Mouse (Mus musculus) CD4-positive, CD25-positive, alpha-beta regulatory T cell, adult 2 months (primary cell): ENCODE data around the gene Fubp1.
A peak's percentile ranks its signal among the peaks of the same experiment; 100 is the strongest.

Experiments
- DNase-seq: peaks from one replicate; pipeline ENCODE4 v3.0.0-alpha.2; 2012; ENCODE audit warnings: low read depth, low spot score

Fubp1 gene

GRCm38 (mm10) chr3:152193177-152193576, 17.0 kb upstream of the Fubp1 start:
- no peak for DNase-seq

DNA sequence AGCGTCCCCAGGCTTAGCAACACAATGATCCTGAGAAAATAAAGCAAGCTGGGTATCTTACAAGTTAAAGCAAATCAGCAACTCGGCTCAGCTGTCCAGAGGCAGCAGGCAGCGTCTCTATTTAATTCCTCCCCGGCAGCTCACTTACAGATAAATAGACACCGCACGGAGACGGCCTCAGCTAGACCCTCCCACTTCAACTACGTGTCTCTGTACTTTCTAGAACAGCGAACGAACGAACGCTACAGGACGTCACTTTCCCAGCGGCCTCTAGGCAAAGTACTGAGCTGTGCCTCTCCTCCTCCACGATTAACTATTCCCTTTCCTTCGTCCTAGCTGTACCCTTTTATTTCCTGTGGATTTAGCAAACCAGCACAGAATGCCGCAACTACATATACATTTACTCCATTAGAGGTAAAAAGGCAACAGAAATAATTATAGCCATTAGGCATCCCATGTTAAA, 16.6 kb upstream of the Fubp1 start:
- DNase-seq: peak; percentile 93

GRCm38 (mm10) chr3:152197246-152197645, 13.0 kb upstream of the Fubp1 start:
- DNase-seq: peak; percentile 39

GRCm38 (mm10) chr3:152199125-152199524, 11.1 kb upstream of the Fubp1 start:
- no peak for DNase-seq

- DNase-seq: no peak
Observed at GRCm38 (mm10) chr3:152201181-152201580, 9.0 kb upstream of the Fubp1 start.

DNA sequence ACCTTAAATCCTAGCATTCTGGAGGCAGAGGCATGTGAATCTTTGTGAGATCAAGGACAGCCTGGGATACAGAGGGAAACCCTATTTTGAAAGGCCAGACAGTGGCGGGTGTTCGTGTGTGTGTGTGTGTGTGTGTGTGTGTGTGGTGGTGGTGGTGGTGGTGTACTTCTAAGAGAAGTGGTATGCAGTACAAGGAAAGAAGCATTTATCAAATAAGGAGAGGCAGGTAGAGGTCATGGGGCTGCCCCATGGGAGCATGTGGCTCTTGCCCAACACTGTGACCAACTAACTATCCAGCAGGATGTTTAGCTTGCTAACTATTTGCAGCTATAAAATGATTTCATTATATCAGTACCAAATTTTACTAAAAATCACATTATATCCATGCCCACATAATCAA, 8.6 kb upstream of the Fubp1 start:
- no peak for DNase-seq

DNA sequence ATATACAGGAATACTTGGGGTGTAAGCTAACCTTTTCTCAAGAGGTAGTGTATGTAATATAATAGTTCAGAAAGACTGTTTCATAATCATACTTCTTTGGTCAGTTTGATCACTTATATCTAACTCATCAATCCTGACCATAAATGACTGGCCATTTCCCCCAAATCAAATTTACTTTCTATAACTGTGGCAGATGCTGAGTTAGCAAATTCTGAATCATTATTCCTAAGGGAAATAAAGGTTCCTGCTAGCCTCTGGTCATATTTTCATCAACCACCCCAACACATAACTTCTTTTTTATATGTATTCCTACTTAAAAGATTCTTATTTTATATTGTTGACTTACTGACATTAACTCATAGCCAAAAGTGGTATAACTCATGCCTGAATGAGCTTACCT, 7.3 kb upstream of the Fubp1 start:
- no peak for DNase-seq

DNA sequence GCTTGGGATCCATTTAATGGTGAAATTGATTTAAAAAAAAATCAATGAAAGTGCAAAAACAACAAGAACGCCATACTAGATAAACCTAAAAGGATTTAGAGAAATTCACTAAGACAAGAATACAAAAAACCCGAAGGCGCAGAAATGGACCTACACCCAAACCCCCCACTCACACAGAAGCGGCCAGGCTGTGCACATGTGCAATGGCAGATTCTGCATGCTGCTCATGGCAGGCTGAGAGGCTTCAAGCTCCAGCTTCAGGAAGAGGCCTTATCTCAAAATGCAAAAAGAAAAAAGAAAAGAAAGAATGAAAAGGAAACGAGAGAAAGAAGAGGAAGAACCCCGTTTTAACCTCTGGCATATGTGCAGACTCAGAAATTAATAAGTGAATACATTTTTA, 6.8 kb upstream of the Fubp1 start:
- no peak for DNase-seq

GRCm38 (mm10) chr3:152203996-152204395, 6.2 kb upstream of the Fubp1 start:
- DNase-seq: no peak

- peak; percentile 27 for DNase-seq
Observed at GRCm38 (mm10) chr3:152204577-152204976, 5.6 kb upstream of the Fubp1 start.

DNA sequence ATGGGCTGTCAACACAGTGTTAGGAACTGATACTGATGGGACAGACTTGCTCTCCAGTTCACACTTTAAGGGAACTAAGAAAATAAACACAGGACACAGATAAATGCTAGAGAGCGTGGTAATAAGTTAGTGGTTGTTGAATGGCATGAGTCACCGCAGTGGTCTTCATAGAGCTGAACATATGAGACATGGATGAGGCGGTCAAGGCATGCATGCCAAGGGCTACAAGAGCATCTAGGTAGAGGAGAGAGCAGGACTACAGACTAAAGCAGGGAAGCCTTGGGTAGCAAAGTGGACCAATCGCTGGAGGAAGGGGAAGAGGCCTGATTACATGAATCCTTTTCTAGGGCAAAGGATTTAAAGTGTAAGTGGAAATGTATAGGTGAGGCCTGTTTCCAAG, 3.1 kb upstream of the Fubp1 start:
- no peak for DNase-seq

- no peak for DNase-seq
Observed at GRCm38 (mm10) chr3:152208096-152208885, 1.9 kb upstream of the Fubp1 start.

DNA sequence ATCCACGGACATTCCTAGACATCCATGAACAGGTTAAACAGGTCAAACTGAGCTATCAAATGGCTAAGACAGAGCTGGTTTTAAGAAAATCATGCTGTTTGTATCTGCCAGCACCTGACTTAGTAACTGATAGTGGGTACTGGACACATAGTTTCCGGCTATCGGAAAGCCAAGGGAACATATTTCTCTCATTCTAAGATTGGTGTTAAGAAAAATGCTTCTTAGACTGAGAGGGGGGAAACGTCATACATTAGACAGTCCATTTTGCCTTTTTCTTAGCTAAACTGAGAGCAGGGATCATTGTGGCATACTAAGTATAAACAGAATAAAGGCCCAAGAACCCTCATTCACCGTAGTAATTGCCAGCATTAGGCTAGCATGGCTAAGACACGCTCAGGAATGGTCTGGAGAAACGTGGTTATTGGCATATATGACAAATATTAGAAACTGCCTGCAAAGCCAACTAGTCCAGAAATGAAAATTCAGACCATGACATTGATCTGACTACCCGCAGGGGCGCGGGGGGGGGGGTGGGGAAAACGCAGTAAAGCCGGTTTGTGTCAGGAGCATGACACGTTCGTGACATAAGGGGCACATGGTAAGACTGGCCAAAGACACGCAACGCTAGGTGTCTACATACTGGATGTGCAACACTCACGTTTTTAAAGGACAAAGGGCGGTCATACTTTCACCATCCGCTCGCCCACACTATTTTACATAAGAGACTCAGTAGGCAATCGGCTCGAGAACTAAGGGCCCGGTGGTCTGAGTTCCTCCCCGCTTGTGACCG, 850 bp upstream of the Fubp1 start:
- peak; percentile 73 for DNase-seq

DNA sequence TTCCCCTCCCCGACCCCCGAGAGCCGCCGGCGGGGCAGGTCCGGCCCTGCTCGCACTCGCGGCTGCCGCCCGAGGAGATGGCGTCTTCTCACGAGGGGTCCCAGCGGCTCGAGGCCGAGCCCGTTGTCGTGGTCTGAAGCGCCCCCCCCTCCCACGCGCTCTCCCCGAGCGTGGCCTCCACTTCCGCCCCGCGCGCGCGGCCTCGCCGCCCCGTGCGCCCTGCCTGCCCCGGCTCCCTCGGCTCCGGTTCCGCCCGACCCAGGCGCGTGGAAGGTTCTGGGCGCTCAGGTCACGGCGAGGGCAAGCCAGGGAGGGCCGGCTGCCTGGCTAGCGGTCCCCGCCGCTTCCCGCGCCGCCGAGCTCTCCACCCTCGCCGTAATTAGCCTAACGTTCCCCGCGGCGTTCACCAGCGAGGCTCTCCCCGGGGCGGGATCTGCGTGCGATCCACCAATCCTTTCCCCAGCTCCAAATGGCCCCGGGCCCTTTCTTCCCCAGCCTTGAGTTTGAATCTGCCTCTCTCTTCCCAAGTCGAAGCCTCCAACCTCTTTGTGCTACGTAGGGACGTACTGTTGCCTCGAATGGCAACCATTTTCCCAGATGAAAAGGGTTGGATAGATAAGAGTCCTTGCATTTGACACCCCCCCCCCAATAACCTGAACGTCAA, 638 bp downstream of the Fubp1 start:
- peak; percentile 83 for DNase-seq

DNA sequence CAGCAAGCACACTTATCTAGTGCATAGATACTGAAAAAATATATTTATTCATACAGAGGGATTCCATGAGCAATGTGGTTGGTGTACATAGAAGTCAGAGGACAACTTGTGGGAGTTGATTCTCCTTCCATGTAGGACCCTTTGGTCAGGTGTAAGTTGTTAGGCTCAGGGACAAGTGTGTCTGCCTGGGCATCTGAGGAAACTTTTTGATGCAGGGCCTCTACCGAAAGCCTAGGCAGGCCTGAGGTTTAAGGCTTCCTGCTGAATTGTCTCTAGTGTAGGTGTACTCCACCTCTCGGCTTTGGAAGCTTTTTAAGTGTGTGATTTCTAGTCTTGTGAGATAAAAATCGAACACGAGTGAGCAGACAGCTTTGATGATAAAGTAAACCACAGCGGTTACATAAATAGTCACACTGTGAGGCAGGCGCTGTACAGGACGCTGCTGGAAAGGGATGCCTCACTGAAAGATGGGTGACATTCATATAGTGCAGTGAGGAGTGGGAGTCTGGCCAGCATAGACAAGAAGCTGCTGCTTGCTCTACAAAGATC, 1.6 kb downstream of the Fubp1 start:
- peak; percentile 80 for DNase-seq

- no peak for DNase-seq
Observed at GRCm38 (mm10) chr3:152213416-152213815, 3.2 kb downstream of the Fubp1 start.

GRCm38 (mm10) chr3:152224918-152225317, 14.7 kb downstream of the Fubp1 start:
- DNase-seq: peak; percentile 13

DNA sequence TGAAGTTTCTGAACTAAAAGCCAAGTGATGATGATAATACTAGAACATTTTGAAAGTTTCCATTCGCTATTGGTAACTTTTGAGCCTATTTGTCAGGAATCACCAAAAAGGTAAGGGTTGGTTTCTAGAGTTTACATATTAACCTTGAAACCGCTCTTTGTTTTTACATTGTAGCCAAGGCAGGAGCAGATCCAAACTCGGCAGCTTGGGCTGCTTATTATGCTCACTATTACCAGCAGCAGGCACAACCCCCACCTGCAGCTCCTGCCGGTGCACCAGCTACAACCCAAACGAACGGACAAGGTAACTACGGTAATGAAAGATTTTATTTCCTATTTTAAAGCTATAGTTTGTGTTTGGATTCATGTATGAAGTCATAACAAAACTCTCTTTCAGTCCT, 15.7 kb downstream of the Fubp1 start:
- no peak for DNase-seq

DNA sequence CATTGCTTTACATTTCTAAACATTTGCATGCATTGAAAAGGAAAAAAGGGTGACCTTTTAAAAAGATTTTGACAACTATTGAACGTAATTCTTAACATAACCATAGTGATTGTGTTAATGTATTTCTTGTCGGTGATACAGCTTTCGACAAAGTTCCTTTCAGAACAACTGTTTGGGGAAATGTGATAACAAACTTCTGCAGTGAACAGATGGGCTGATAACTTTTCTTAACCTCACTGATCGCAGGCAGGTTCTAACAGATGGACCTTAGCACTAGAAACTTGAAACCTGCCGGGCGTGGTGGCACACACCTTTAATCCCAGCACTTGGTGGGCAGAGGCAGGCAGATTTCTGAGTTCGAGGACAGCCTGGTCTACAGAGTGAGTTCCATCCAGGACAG, 18.6 kb downstream of the Fubp1 start:
- DNase-seq: no peak

GRCm38 (mm10) chr3:152229271-152229670, 19.0 kb downstream of the Fubp1 start:
- no peak for DNase-seq

DNA sequence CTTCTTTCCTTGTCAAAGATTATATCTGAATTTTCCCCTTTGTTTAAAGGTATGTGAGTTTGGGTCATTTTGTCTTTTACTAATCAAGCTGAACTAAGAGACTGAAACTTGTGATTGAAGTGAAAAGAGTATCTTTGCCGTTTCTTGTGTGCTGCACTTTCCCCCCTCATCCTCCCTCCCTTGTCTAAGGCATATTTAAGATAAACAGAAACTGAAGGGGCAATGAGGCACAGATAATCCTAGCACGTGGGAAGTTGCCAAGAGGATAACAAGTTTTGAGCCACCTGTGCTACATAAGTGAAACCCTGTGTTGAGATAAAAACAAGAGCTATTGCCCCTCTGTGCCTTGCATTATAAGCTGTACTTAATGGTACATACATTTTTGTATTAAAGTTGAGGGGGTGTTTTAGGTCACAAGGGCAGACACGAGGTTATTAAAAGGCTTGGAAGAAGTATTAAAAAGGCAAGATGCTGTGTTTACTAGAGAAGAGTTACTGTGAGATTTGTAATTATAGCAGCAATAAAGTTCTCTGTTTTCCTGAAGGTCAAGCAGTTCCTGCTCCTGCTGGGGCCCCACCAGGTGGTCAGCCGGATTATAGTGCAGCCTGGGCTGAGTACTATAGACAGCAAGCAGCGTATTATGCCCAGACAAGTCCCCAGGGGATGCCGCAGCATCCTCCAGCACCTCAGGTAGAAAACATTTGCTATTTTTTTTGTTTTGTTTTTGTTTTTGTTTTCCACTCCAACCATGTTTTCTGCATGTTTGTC, 21.3 kb downstream of the Fubp1 start:
- DNase-seq: no peak
